Mouse (Mus musculus): ENCODE data around the gene Eml4. TPM values are rescaled to one million over a fixed set of nuclear protein-coding genes. Genes with fewer than 3 reads are reported as not detected.

The Eml4 gene
- total RNA-seq, 2 experiments from 2014 or later: 24.1 to 24.4 TPM

DNA sequence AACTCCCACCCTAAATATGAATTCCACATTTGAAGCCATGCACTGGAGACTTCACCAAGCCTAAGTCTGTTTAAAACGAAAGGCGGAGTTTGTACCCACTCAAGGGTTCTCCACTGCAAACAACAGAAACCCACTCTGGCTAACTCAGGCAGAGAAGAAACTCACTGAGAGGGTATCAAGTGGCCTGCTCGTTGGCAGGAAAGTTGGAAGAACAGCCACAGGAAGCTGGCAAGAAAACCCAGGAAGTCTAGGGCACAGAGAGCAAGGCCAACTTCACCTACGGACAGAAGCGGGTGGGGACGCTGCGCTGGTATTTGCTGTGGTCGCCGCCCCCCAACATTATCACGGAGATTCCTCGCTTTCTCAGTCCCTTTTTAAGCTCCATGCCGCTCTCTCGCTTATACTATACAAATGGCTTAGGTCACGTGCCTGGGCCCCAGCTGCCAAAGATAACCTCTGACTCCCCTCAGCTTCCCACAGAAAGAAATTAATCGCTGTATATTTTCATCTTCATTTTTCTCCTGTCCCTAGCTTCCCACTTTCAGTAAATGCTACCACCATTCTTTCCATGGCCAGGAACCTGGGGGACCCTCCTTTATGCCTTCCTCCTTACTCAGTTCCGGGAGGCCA lies 9.7 kb upstream of the Eml4 start:
- no peak for DNase-seq (ENCODE audit: low spot score in 2 of 2)

- DNase-seq (ENCODE audit: low spot score in 2 of 2): no peak
Observed at GRCm38 (mm10) chr17:83344226-83344625, 6.5 kb upstream of the Eml4 start.

DNA sequence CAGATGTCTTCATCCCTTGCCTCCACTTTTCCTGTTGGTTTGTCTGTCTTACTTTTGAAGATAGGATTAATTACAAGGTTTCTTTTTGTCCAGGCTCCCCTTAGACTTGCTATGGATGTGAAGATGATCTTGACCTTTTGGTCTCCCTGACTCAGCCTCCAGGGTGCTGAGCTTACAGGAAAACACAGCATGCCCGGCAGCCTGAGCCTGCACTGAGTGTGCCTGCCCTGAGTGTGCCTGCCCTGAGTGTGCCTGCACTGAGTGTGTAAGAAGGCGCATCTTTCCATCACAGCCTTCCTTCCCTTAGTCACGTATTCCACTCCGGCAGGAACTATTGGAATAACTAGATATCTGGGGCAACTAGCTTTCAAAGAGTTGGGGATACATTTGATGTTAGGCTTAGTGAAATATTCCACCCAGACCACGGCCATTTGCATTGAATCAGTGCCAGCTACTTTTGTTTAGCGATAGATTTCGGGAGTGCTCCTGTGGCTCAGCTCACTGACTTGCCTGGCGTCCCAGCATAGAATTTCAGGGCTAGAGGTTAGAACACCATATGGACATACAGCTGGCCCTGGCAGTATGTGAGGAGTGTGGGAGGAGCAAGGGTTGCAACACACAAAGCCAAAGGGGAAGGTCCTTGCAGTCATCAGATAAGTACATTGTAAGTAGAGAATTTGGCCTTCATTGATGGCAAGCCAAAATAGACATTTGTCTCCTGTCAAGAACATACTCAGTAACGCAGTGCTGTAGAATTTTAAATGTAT lies 2.5 kb upstream of the Eml4 start:
- no peak for DNase-seq (ENCODE audit: low spot score in 2 of 2)

DNA sequence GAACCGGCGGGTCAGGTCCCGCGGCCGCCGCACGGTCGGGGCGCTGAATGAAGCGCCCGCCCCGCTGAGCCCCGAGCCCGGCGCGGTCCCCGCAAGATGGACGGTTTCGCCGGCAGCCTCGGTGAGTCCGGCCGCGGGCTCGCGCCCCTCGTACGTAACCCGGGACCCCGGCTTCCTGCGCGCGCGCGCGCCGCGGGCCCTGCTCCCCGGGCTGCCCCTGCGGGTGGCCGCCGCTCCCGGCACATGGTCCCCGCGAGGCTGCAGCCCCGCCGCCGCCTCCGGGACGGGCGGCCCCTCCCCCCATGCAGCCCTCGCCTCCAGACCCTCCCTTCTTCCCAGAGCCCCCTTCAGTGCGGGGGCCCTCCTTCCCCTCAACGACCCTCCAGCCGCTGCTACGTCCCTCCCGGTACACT lies 394 bp downstream of the Eml4 start:
- no peak for DNase-seq (ENCODE audit: low spot score in 2 of 2)

- no peak for DNase-seq (ENCODE audit: low spot score in 2 of 2)
Observed at GRCm38 (mm10) chr17:83351601-83352413, 1.1 kb downstream of the Eml4 start.

DNA sequence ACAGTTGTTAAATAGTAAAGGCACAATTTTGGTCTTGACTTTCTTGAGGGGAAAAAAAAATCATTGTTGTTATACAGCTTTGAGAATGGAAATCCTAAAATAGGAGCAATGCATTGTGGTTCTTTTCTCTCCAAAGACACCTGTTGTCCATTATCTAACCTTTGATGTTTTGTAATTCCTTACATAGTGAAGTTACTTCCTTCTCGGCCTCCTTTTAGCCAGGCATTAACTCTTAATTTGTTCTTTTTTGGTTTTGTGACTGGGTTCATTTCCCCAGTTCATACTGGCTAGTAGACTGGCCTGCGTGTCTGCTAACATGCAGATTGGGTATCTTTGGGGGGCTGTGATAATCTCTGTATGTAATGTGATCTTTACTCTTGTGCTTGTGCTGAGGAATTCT lies 1.7 kb downstream of the Eml4 start:
- no peak for DNase-seq (ENCODE audit: low spot score in 2 of 2)

GRCm38 (mm10) chr17:83353011-83353410 lies 2.3 kb downstream of the Eml4 start:
- DNase-seq (ENCODE audit: low spot score in 2 of 2): no peak

DNA sequence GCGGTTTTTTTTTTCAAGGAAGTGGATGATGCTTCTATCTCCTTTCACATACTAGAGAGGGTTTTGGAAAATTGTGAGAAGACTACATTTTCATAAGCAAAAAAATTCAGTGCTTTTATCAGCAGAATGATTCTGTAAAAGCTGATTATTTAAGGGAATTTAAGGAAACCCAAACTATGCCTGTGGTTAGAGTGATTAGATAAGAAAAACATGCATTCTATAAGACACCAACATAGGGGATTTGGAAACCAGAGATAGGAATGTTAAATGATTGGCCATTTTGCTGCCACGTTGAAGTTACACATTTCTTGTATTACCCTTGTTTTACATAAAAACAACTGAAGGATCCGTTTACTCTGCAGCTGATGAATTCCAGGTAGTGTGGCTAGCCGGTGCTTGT lies 2.7 kb downstream of the Eml4 start:
- DNase-seq (ENCODE audit: low spot score in 2 of 2): no peak

- DNase-seq (ENCODE audit: low spot score in 2 of 2): no peak
Observed at GRCm38 (mm10) chr17:83355481-83355880, 4.8 kb downstream of the Eml4 start.

- DNase-seq (ENCODE audit: low spot score in 2 of 2): no peak
Observed at GRCm38 (mm10) chr17:83359934-83360333, 9.2 kb downstream of the Eml4 start.

DNA sequence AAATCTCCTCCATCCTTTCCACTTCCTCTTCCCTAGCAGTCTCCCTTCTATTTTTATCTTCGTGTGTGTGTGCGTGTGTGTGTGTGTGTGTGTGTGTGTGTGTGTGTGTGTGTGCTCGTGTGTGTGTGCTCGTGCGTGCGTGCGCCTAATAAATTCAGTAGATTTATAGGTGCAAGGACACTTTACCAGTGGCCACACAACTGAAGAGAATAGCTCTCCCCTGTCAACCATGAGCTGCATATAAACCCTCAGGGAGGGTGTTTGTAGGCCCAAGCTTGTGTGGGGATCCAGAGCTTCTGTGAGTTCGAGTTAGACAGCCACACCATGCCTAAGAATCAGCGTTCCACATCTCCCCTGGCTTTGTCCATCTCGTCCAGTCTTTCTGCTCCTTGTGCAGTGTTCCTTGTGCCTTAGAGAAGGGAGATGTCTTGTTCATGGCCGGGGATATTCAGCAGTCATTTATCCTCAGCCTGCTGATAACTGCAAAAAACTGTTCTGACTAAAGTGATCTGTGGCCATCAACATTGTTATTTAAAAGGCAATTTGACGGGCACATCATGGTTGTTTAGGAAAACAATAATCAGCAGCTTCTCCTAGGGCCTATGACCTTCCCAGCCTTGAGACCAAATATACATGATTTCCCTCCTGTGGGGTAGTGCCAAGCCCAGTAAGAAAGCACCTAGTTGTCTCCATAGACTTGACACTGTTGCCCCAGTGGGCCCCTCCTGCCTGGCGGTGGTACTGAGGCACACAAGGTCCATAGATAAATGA lies 10.2 kb downstream of the Eml4 start:
- no peak for DNase-seq (ENCODE audit: low spot score in 2 of 2)

DNA sequence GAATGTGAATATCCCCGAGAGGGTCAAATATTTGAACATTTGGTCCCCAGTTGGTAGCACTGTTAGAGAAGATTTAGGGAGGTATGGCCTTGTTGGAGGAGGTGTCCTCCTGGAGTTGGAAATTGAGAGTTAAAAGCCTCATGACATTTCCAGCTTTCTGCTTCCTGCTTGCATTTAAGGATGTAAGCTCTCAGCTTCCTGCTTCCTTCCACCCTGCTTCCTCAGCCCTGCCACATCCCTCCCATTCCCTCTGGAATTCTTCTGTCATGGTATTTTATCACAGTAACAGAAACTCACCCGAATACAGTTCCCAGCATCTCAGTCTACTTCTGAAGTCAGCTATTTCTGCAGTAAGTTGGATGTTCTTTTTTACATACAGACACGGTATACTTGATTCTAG lies 12.3 kb downstream of the Eml4 start:
- no peak for DNase-seq (ENCODE audit: low spot score in 2 of 2)

GRCm38 (mm10) chr17:83364296-83364695 lies 13.6 kb downstream of the Eml4 start:
- DNase-seq (ENCODE audit: low spot score in 2 of 2): no peak

DNA sequence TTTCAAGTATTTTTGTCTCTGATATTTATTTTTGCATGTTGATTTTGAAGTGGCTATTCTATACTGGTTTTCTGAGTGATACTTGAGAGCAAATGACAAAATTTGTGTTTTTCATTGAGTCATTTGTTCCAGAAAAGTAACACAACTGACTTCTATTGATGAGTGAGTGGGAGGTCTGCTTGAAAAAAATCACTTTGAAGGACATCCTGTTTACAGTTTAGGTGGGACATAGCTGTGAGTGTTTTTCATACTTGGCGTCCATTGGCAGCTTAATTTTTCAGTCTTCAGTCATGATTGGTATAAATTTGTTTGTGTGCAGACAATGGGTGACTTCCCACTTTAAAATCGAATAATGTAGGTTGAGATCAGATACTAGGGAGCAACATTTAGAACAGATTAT lies 14.4 kb downstream of the Eml4 start:
- no peak for DNase-seq (ENCODE audit: low spot score in 2 of 2)

GRCm38 (mm10) chr17:83365614-83366355 lies 15.1 kb downstream of the Eml4 start:
- no peak for DNase-seq (ENCODE audit: low spot score in 2 of 2)

DNA sequence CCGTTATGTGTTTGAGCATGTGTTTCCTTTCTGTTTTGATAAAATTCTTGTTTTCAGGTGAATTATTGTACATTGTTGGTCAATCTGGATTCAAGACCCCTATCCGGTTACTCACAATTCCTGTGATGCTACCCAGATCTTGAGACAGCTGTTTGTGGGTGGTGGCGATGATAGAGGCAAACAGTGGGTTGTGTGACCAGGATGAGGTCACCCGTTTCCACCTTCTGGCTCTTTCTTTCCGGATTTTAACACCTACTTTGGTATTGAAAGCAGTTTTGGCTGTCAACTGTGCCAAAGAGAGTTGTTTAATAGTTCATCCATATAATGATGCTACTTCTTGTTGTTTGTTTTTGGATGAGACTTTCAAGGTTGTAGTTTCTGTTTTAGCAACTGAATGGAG lies 16.7 kb downstream of the Eml4 start:
- DNase-seq (ENCODE audit: low spot score in 2 of 2): no peak

DNA sequence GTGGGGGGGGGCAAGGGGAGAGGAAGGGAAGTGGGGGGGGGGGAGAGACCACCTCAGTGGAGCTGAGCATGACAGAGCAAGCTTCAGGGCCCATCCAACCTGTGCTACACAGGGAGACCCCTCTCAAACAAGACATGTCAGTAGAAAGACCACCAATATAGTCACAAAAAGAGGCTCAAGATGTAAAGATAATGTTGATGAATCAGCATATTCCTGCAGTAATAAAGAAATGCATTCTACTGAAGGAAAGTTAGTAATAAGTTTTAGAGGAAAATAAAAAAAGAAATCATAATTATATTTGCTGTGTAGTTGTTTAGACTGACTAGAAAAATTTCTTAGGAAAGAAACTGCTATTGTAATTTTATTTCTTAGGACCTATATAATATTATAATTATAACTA lies 23.4 kb downstream of the Eml4 start:
- DNase-seq (ENCODE audit: low spot score in 2 of 2): no peak

GRCm38 (mm10) chr17:83375848-83376247 lies 25.1 kb downstream of the Eml4 start:
- no peak for DNase-seq (ENCODE audit: low spot score in 2 of 2)

DNA sequence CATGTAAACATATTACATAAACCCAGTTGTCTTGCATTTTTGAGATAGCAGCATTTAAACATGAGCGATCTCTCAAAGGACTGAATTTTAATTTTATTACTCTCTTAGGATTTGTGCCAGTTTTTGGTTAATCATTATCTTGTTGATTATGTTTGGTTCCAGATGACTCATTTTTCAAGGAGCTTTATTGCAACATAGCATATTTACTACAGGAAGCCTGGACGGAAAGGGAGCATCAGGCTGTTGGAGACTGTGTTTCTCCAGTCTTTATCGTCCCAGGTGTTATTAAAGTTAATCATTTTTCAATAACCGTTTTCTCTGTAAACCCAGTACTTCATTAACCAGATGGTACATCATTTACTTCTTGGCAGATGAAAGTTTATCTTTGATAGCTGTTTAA lies 26.1 kb downstream of the Eml4 start:
- DNase-seq (ENCODE audit: low spot score in 2 of 2): no peak

- no peak for DNase-seq (ENCODE audit: low spot score in 2 of 2)
Observed at GRCm38 (mm10) chr17:83377755-83378443, 27.2 kb downstream of the Eml4 start.

Data from layer of hippocampus, adult 18-20 months (tissue).